Mouse (Mus musculus) frontal cortex, postnatal 14 days (tissue): ENCODE results near the gene Atg4d.
"Not testable (repeated sequence)": the region's sequence is repeated elsewhere in the genome, so short reads cannot be mapped to it uniquely, and the experiment has no call there.

Experiments used
- DNase-seq, 2 experiments: peaks; one replicate each; pipeline ENCODE4 v3.0.0; 2022; ENCODE audit warnings: low spot score in 2 of 2

Gene Atg4d

GRCm38 (mm10) chr9:21265000-21265561, at the start of gene Atg4d:
TSS of gene Atg4d (plus strand) at chr9:21265293.
- peak; percentile 94 for DNase-seq

GRCm38 (mm10) chr9:21216050-21216841, 48.8 kb upstream of the Atg4d start:
- no peak for DNase-seq

- DNase-seq, result no peak
Observed at GRCm38 (mm10) chr9:21219820-21220219, 45.3 kb upstream of the Atg4d start.

GRCm38 (mm10) chr9:21220490-21221382, 44.4 kb upstream of the Atg4d start:
- peak; percentile 86 to 87 for DNase-seq

GRCm38 (mm10) chr9:21221383-21221929, 43.6 kb upstream of the Atg4d start:
- DNase-seq, result no peak

GRCm38 (mm10) chr9:21223490-21223889, 41.6 kb upstream of the Atg4d start:
- not testable (repeated sequence) for DNase-seq

GRCm38 (mm10) chr9:21223906-21224305, 41.2 kb upstream of the Atg4d start:
- DNase-seq, result no peak

GRCm38 (mm10) chr9:21224576-21225414, 40.3 kb upstream of the Atg4d start:
- DNase-seq, result no peak

- DNase-seq, result no peak
Observed at GRCm38 (mm10) chr9:21225415-21225758, 39.7 kb upstream of the Atg4d start.

GRCm38 (mm10) chr9:21227342-21227741, 37.8 kb upstream of the Atg4d start:
- no peak for DNase-seq

GRCm38 (mm10) chr9:21231551-21231950, 33.5 kb upstream of the Atg4d start:
- no peak for DNase-seq

- no peak for DNase-seq
Observed at GRCm38 (mm10) chr9:21232867-21233266, 32.2 kb upstream of the Atg4d start.

- no peak for DNase-seq
Observed at GRCm38 (mm10) chr9:21233366-21233765, 31.7 kb upstream of the Atg4d start.

GRCm38 (mm10) chr9:21233805-21234204, 31.3 kb upstream of the Atg4d start:
- DNase-seq, result no peak

- DNase-seq, result no peak
Observed at GRCm38 (mm10) chr9:21235341-21235740, 29.8 kb upstream of the Atg4d start.

- no peak for DNase-seq
Observed at GRCm38 (mm10) chr9:21236991-21237367, 28.1 kb upstream of the Atg4d start.

GRCm38 (mm10) chr9:21237368-21238003, 27.6 kb upstream of the Atg4d start:
- DNase-seq, result no peak

- DNase-seq, result no peak
Observed at GRCm38 (mm10) chr9:21238004-21238732, 26.9 kb upstream of the Atg4d start.

- DNase-seq, result peak; percentile 51 to 66
Observed at GRCm38 (mm10) chr9:21238733-21239464, 26.2 kb upstream of the Atg4d start, which contains the start of gene Keap1. TSS of gene Keap1 (minus strand) at chr9:21239361.
